Mouse (Mus musculus) forebrain, embryonic 12.5 days (tissue): ENCODE measurements at regions not wholly inside any gene's neighbourhood (a gene's known extent, or its start where the extent isn't known, plus 50 kb on each side); places are given as distances from the start of the nearest gene placed in this dataset.

Experiments
- ATAC-seq: fragments of 200-750 bp; cut with Nextera tagmentation; 2 replicates; pipeline ENCODE4 v1.8.0; 2017; ENCODE audit warnings: moderate TSS enrichment; ENCODE audit not compliant: low FRiP score
- H3K27ac ChIP-seq: fragments of 300-500 bp; sonication (generic); 2 replicates; pipeline ENCODE4 v1.5.1; 2016; ENCODE audit warnings: mild to moderate bottlenecking
- H3K27me3 ChIP-seq: fragments of 300-500 bp; sonication (generic); 2 replicates; pipeline ENCODE4 v1.6.1; 2016; ENCODE audit warnings: mild to moderate bottlenecking
- H3K36me3 ChIP-seq: fragments of 300-500 bp; sonication (generic); replicated peaks from 2 replicates; pipeline ENCODE4 v1.6.1; 2016; ENCODE audit warnings: mild to moderate bottlenecking
- H3K4me1 ChIP-seq: fragments of 300-500 bp; sonication (generic); 2 replicates; pipeline ENCODE4 v1.6.1; 2016
- H3K4me2 ChIP-seq: fragments of 300-500 bp; sonication (generic); 2 replicates; pipeline ENCODE4 v1.6.1; 2016; ENCODE audit warnings: mild to moderate bottlenecking, moderate library complexity
- H3K4me3 ChIP-seq: fragments of 300-500 bp; sonication (generic); replicated peaks from 2 replicates; pipeline ENCODE4 v1.5.1; 2016; ENCODE audit warnings: mild to moderate bottlenecking
- H3K9ac ChIP-seq: fragments of 300-500 bp; sonication (generic); 2 replicates; pipeline ENCODE4 v1.6.1; 2016; ENCODE audit warnings: mild to moderate bottlenecking
- H3K9me3 ChIP-seq: fragments of 300-500 bp; sonication (generic); 2 replicates; pipeline ENCODE4 v1.6.1; 2016
- WGBS: fragments of 180-500 bp; shearing (Covaris S2); methylation state at CpG from one replicate; pipeline ENCODE4 v1.1.7; 2016; 5-methylcytosine and 5-hydroxymethylcytosine counted together

DNA sequence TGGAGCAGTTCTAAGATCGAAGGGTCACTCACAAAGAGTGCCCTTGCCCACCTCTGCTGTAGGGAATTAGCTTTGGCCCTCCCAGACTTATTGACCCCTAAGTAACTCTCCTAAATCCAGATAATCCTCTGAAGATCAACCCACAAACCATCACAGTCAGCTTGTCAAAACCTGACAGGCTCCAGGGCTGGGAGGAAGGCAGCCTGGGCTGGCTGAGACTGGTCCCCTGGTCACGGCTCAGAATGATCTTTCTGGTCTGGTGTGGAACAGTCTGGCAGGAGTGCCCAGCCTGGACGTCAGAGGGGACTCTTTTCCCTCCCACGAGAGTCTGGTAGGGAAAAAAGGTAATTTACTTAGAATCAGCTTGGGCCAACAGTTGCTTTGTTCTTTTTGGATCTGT is 99.0 kb upstream of the Haao start:
- Histone ChIP-seq H3K27ac (0 out of 2 replicates have a peak overlapping the region, but pooled peaks have one; percentile 36), H3K4me2 (no peak overlapping the region), H3K4me3 (no peak overlapping the region), H3K27me3 (peaks cover 14% of the 10 kb centered on the region; the same call in 1 of the 2 replicates), H3K4me1 (peaks cover 8% of the 10 kb centered on the region), H3K36me3 (no peaks in the 10 kb centered on the region), H3K9me3 (no peaks in the 10 kb centered on the region), H3K9ac (no peak overlapping the region)
- no peak for ATAC-seq
- 16% methylated on average over 4 of the region's 4 CpGs for WGBS

DNA sequence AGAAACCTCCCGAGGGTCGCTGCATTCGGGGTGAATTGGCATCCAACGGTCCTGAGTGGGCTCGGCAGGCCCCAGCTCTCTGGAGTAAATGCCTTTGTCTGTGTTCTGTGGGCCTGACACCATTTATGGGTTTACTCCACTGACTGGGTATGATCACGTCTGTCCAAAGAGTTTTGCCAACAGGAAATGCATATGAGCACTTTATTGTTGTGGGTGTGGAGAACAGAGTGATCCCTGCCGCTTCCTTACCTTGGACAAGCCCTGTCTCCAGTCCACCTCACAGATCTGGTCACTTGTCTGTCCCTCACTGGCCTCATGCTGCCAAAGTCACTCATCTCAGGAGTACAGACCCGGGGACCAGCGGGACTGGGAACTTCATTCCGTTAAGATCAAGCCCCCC is 91.6 kb upstream of the Haao start:
- Histone ChIP-seq H3K4me3 (no peak overlapping the region), H3K9ac (no peak overlapping the region), H3K4me1 (peaks cover 27% of the 10 kb centered on the region), H3K27me3 (peaks cover 49% of the 10 kb centered on the region; the same call in 1 of the 2 replicates), H3K36me3 (no peaks in the 10 kb centered on the region), H3K27ac (peak overlapping the region; percentile 62; the same call in 1 of the 2 replicates), H3K4me2 (no peak overlapping the region), H3K9me3 (no peaks in the 10 kb centered on the region)
- peak; percentile 18; the same call in 1 of the 2 replicates for ATAC-seq
- WGBS = 79% methylated on average over 10 of the region's 10 CpGs

DNA sequence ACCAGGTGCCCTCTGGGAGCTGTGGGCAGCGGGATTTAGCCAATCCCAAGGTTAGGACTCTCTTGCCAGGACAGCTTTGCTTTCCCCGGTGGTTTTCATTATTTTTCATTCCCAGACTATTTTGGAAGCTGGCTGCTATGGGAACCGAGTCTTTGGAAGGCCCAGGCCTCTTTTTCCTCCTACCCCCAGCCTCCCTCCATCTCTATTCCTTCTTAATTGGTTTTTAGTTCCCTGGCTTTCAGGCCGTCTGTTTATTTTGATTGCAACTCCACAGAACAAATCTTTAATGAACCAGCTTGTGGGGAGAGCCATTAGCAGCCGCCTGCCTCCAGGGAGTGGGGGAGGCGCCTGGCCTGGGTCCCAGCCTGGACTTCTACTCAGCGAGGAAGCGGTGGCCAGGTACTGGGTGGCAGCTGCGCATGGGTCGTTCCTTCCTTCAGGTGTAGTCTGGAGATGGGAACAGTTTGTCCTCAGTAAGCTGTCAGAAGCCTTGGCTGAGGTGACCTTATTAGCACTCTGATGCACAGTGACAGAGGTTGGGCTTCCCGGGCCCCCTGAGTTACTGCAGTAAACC is 91.0 kb upstream of the Haao start:
- WGBS = 32% methylated on average over 11 of the region's 11 CpGs

DNA sequence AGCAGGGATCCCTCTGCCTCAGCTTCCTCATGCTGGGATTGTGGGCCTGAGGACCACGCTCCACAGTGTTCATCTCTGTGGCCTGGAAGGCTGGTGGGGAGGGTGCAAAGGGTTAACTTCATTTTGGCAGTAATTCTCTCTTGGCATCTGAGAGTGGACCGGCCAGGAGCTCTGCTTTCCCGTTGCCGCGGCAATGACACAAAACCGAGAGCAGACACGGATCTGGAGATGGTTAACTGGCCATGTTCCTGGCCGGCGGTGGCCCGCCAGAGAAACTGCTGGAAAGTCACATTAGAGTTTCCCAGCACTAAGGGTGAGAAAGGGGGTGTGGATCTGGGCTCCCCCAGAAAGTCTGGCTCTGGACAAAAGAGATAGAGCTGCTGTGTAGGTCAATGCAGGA is 89.8 kb upstream of the Haao start:
- 37% methylated on average over 10 of the region's 10 CpGs for WGBS

More for the DNA sequence above, 91.0 kb upstream of the Haao start:
- Histone ChIP-seq H3K9me3 (no peaks in the 10 kb centered on the region), H3K4me1 (peaks cover 27% of the 10 kb centered on the region), H3K27ac (peak overlapping the region; percentile 62), H3K27me3 (peaks cover 50% of the 10 kb centered on the region; the same call in 1 of the 2 replicates), H3K4me2 (peak overlapping the region; percentile 3; the same call in 1 of the 2 replicates), H3K36me3 (no peaks in the 10 kb centered on the region), H3K4me3 (no peak overlapping the region), H3K9ac (no peak overlapping the region)
- peak; percentile 88; the same call in 1 of the 2 replicates for ATAC-seq

DNA sequence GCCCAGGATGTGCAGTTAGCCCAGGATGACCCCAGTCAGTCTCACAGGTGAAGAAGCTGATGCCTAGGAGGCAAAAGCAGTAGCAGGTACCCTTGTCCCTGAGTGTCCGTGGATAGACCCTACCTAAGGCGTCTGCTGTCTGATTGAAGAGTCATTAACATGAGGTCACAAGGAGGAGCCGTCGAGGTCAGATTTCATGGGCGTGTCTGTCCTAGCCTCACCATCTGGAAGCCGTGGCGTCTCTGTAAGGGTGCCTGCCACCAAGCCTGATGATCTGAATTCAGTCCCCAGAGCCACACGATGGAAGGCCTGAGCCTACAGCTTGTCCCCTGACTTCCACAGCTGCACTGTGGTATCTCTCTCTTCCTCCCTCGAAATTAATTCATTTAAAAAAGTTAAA is 88.9 kb upstream of the Haao start:
- H3K27me3 ChIP-seq = peaks cover 41% of the 10 kb centered on the region; the same call in 1 of the 2 replicates

More for the DNA sequence above, 89.8 kb upstream of the Haao start:
- Histone ChIP-seq H3K9me3 (no peaks in the 10 kb centered on the region), H3K4me3 (no peak overlapping the region), H3K4me1 (peaks cover 27% of the 10 kb centered on the region), H3K27me3 (peaks cover 48% of the 10 kb centered on the region; the same call in 1 of the 2 replicates), H3K36me3 (no peaks in the 10 kb centered on the region), H3K9ac (no peak overlapping the region), H3K27ac (no peak overlapping the region), H3K4me2 (no peak overlapping the region)
- ATAC-seq = no peak

DNA sequence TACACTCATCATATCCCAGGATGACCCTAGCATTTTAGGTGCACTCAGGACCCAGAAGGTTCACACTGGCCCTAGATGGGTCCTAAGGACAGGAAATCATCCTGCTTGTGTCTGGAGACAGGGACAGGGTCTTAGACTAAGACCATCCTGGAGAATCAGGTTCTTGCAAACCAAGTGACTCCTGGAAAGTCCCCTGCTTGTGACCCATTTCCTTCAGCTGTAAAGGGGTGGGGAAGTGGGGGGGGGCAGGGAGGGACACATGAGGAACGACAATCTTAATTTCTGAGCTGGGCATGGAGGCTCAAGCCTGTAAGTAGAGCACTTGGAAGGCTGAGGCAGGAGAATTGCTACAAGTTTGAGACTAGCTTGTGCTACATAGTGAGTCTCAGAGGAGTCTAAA is 88.2 kb upstream of the Haao start:
- Histone ChIP-seq H3K27me3 (peaks cover 38% of the 10 kb centered on the region; the same call in 1 of the 2 replicates), H3K9me3 (no peaks in the 10 kb centered on the region), H3K27ac (no peak overlapping the region), H3K9ac (no peak overlapping the region), H3K4me1 (peaks cover 27% of the 10 kb centered on the region), H3K4me3 (no peak overlapping the region), H3K36me3 (no peaks in the 10 kb centered on the region), H3K4me2 (no peak overlapping the region)
- 68% methylated on average over 1 of the region's 1 CpGs for WGBS
- ATAC-seq = no peak

More for the DNA sequence above, 88.9 kb upstream of the Haao start:
- Histone ChIP-seq H3K4me2 (no peak overlapping the region), H3K9ac (no peak overlapping the region), H3K4me1 (peaks cover 27% of the 10 kb centered on the region), H3K4me3 (no peak overlapping the region), H3K27ac (0 out of 2 replicates have a peak overlapping the region, but pooled peaks have one; percentile 19), H3K36me3 (no peaks in the 10 kb centered on the region), H3K9me3 (no peaks in the 10 kb centered on the region)
- ATAC-seq = no peak
- 80% methylated on average over 9 of the region's 9 CpGs for WGBS

DNA sequence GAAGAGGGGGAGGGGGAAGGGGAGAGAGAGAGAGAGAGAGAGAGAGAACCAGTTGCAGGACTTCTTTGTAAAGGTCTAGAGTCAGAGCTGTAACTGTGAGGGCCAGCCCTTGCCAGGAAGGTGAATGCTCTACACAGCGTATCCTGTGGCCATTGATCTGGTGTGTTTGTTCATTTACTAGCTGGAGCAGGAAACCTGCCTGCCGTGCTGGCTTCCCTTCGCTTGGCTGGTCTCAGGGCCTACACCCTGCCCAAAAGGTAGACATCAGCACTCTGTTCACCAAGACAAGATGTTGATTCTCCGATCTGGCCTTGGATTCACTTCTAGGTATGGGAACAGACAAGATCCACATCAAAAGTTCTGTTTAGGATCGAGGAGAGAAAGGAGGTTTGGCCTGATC is 87.5 kb upstream of the Haao start:
- no peak overlapping the region for H3K9ac ChIP-seq
- no peak for ATAC-seq
- no peak overlapping the region for H3K4me2 ChIP-seq
- H3K27ac ChIP-seq = no peak overlapping the region
- H3K9me3 ChIP-seq = no peaks in the 10 kb centered on the region
- no peaks in the 10 kb centered on the region for H3K36me3 ChIP-seq
- peaks cover 30% of the 10 kb centered on the region; the same call in 1 of the 2 replicates for H3K27me3 ChIP-seq
- H3K4me3 ChIP-seq = no peak overlapping the region
- H3K4me1 ChIP-seq = peaks cover 27% of the 10 kb centered on the region
- WGBS = 83% methylated on average over 5 of the region's 5 CpGs

DNA sequence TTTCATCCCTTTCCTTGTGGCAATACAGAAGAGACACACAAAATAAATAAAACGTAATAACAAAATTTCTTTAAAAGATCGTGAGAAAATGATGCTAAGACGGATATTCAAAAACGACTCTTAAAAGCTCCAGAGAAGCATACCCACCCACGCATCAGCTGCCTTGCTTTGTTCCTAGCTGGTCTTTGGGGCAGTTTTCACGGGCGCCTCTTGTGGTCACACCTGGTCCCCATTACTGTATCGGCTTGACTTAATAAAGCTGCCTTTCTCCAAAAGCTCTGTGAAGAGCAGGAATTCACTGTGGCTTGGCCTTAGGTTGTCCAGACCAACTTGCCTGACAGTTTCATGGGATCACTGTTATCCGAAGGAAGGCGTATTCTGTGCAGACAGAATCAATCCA is 86.0 kb upstream of the Haao start:
- peaks cover 21% of the 10 kb centered on the region; the same call in 1 of the 2 replicates for H3K27me3 ChIP-seq
- no peak overlapping the region for H3K9ac ChIP-seq
- no peak for ATAC-seq
- 86% methylated on average over 10 of the region's 10 CpGs for WGBS
- no peak overlapping the region for H3K4me3 ChIP-seq
- no peaks in the 10 kb centered on the region for H3K9me3 ChIP-seq
- no peak overlapping the region for H3K4me2 ChIP-seq
- no peak overlapping the region for H3K27ac ChIP-seq
- H3K36me3 ChIP-seq = no peaks in the 10 kb centered on the region
- H3K4me1 ChIP-seq = peaks cover 19% of the 10 kb centered on the region

DNA sequence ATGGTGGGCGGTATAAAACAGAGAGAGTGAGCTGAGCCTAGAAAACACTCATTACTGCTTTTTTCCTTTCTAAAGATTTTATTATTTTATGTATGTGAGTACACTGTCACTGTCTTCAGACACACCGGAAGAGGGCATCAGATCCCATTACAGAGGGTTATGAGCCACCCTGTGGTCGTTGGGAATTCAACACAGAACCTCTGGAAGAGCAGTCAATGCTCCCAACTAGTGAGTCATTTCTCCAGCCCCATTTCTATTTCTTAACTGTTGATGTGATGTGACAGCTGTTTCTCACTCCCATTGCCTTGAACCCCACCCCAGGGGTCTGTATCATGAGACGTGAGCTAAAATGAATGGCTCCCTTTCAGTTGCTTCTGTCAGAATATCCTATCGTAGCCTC is 82.6 kb upstream of the Haao start:
- no peak for ATAC-seq
- no peaks in the 10 kb centered on the region for H3K36me3 ChIP-seq
- no peak overlapping the region for H3K4me2 ChIP-seq
- no peak overlapping the region for H3K4me3 ChIP-seq
- H3K9ac ChIP-seq = no peak overlapping the region
- WGBS = 85% methylated on average over 5 of the region's 5 CpGs
- peaks cover 6% of the 10 kb centered on the region; the same call in 1 of the 2 replicates for H3K27me3 ChIP-seq
- no peaks in the 10 kb centered on the region for H3K9me3 ChIP-seq
- peaks cover 5% of the 10 kb centered on the region; the same call in 1 of the 2 replicates for H3K4me1 ChIP-seq
- H3K27ac ChIP-seq = no peak overlapping the region

DNA sequence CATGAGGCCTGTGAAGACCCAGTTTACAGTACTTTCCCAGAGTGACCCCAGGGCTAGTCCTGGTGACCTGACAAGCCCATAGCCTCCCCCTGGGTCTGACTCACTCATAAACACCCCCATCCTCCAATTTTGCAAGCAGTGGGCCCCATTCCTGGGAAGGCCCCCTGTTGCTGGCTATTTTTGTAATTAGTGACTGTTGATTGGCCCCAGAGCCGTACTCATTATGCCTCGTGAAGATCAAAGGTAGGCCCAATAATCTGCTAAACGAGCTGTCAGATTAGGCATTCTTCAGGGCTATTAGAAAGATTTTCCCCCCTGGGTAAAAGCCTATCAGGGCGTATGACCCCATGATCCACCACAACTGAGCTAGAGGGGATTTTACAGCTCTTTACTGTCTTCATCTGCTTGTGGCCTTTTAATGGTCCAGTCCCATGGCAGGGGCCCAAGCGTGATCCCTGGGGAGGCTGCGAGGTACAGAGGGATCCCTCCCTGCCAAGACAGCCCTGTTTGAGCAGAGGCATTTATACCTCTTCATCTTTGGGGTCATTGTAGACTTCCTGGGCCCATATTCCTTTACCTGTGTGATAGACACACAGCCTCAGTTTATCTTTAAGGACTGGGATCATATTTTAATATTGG is 80.1 kb upstream of the Haao start:
- H3K9me3 ChIP-seq = no peaks in the 10 kb centered on the region
- H3K4me1 ChIP-seq = peaks cover 5% of the 10 kb centered on the region; the same call in 1 of the 2 replicates
- 18% methylated on average over 6 of the region's 6 CpGs for WGBS
- no peak overlapping the region for H3K9ac ChIP-seq
- H3K36me3 ChIP-seq = no peaks in the 10 kb centered on the region
- no peak overlapping the region for H3K27ac ChIP-seq
- no peak overlapping the region for H3K4me3 ChIP-seq
- H3K4me2 ChIP-seq = no peak overlapping the region
- peak; percentile 65 for ATAC-seq
- no peaks in the 10 kb centered on the region; the same call in 1 of the 2 replicates for H3K27me3 ChIP-seq

DNA sequence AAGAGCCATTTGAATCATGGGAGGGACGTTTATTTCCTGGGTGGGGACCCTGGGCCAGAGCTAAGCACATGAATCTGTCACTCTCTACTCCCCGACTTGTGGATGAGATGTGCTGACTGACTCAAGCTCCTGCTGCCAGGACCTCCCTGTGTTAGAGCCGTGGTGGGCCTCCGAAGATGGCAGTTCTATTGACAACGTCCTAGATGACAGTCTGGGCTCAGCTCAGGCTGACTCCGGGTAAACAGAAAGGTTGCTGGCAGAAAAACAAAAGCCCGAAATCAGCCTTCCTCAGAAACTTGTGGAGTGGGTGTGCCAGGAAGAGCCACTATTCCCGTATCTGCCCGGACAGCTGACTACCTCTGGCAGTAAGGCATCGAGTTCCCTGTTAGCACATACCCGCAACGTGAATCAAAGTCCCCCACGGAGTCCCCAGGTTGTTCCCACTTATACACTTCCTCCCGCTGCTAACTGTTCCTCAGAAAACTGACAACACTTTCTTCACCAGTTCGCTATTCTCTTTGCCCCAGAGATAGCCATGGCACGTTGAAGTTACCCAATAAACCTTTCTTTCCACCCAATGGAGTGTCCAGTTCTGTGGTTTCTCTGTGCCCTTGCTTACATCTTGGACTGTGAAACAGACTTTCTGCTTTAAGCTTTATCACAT is 76.6 kb upstream of the Haao start:
- Histone ChIP-seq H3K9me3 (no peaks in the 10 kb centered on the region), H3K36me3 (no peaks in the 10 kb centered on the region), H3K4me3 (no peak overlapping the region), H3K4me1 (peaks cover 13% of the 10 kb centered on the region; the same call in 1 of the 2 replicates), H3K27ac (no peak overlapping the region), H3K4me2 (no peak overlapping the region), H3K27me3 (no peaks in the 10 kb centered on the region; the same call in 1 of the 2 replicates), H3K9ac (no peak overlapping the region)
- no peak for ATAC-seq
- WGBS = 73% methylated on average over 16 of the region's 16 CpGs

DNA sequence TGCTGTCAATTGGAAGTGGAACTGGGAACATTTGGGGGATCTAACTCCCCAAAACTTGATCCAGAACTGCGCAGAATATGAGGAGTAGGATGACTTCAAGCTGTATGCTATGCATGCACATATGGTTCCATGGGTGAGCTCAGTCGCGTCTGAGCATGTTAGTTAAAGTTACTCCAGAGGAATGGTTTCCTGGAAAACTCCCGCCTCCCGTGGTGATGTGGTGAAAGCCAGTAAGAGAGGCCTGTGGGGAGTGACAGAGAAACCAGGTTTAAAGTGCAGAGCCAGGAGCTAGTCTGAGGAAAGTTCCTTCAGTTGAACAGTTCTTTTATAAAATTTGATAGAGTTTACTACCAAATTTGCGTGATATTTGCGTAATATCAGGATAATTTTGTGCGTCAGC is 73.1 kb upstream of the Haao start:
- H3K9ac ChIP-seq = no peak overlapping the region
- H3K27ac ChIP-seq = no peak overlapping the region
- 72% methylated on average over 8 of the region's 8 CpGs for WGBS
- H3K9me3 ChIP-seq = no peaks in the 10 kb centered on the region
- no peaks in the 10 kb centered on the region; the same call in 1 of the 2 replicates for H3K27me3 ChIP-seq
- no peak overlapping the region for H3K4me3 ChIP-seq
- no peak for ATAC-seq
- no peaks in the 10 kb centered on the region for H3K36me3 ChIP-seq
- no peak overlapping the region for H3K4me2 ChIP-seq
- H3K4me1 ChIP-seq = peaks cover 8% of the 10 kb centered on the region; the same call in 1 of the 2 replicates
